Mouse (Mus musculus): ENCODE data around the gene Hypk. TPM values are rescaled to one million over a fixed set of nuclear protein-coding genes. Genes with fewer than 3 reads are reported as not detected.

Gene Hypk
- total RNA-seq, 2 experiments from 2014 or later: 106 to 117 TPM

GRCm38 (mm10) chr2:121501550-121501949 is 48.5 kb downstream of the Hypk start:
- ATAC-seq (replicated peaks; ENCODE audit: poor library complexity): peak; percentile 53

- peak; percentile 98 for ATAC-seq (replicated peaks; ENCODE audit: poor library complexity)
Measured at GRCm38 (mm10) chr2:121505942-121506882, 53.1 kb downstream of the Hypk start, which contains the start of the genes Mfap1a and Wdr76. Mfap1a (minus strand) TSS chr2:121506665. Wdr76 (plus strand) TSS chr2:121506723.

- no peak for ATAC-seq (replicated peaks; ENCODE audit: poor library complexity)
Measured at GRCm38 (mm10) chr2:121507173-121507950, 54.3 kb downstream of the Hypk start.

- no peak for ATAC-seq (replicated peaks; ENCODE audit: poor library complexity)
Measured at GRCm38 (mm10) chr2:121507951-121508330, 54.9 kb downstream of the Hypk start.

Other genes starting within 250 kb of the Hypk start
- 17.9 and 21.5 TPM in 2 replicates for gene Trp53bp1, start 181.9 kb upstream of the Hypk start, total RNA-seq (2015)
- 35.9 and 36.2 TPM in 2 replicates for gene Trp53bp1, start 181.9 kb upstream of the Hypk start, total RNA-seq (2017)
- 0.10 TPM in 1 of 2 replicates, not detected in the other for gene Map1a, start 163.7 kb upstream of the Hypk start, total RNA-seq (2015)
- gene Map1a, start 163.7 kb upstream of the Hypk start, total RNA-seq (2017): not detected in 2 replicates
- 4.5 and 4.6 TPM in 2 replicates for gene Ppip5k1, start 97.9 kb upstream of the Hypk start, total RNA-seq (2015)
- 8.3 and 11.3 TPM in 2 replicates for gene Ppip5k1, start 97.9 kb upstream of the Hypk start, total RNA-seq (2017)
- gene Ckmt1, start 95.6 kb upstream of the Hypk start, total RNA-seq (2015): not detected in 2 replicates
- not detected in 2 replicates for gene Ckmt1, start 95.6 kb upstream of the Hypk start, total RNA-seq (2017)
- gene Strc, start 66.1 kb upstream of the Hypk start, total RNA-seq (2015): not detected in 2 replicates
- not detected in 2 replicates for gene Strc, start 66.1 kb upstream of the Hypk start, total RNA-seq (2017)
- gene Pdia3, start 39.5 kb upstream of the Hypk start, total RNA-seq (2015): 499 and 555 TPM in 2 replicates
- 404 and 432 TPM in 2 replicates for gene Pdia3, start 39.5 kb upstream of the Hypk start, total RNA-seq (2017)
- 1.2 and 2.1 TPM in 2 replicates for gene Catsper2, start 39.5 kb upstream of the Hypk start, total RNA-seq (2015)
- 0.62 and 1.8 TPM in 2 replicates for gene Catsper2, start 39.5 kb upstream of the Hypk start, total RNA-seq (2017)
- gene Ell3, start 9.0 kb upstream of the Hypk start, total RNA-seq (2015): 0.39 and 0.42 TPM in 2 replicates
- not detected in 2 replicates for gene Ell3, start 9.0 kb upstream of the Hypk start, total RNA-seq (2017)
- 273 and 317 TPM in 2 replicates for gene Serf2, start 4.1 kb upstream of the Hypk start, total RNA-seq (2015)
- 230 and 255 TPM in 2 replicates for gene Serf2, start 4.1 kb upstream of the Hypk start, total RNA-seq (2017)
- not detected in 2 replicates for gene Serinc4, start 3.5 kb downstream of the Hypk start, total RNA-seq (2015)
- gene Serinc4, start 3.5 kb downstream of the Hypk start, total RNA-seq (2017): 0.74 and 1.5 TPM in 2 replicates
- 34.8 and 37.2 TPM in 2 replicates for gene Mfap1b, start 20.8 kb downstream of the Hypk start, total RNA-seq (2015)
- gene Mfap1b, start 20.8 kb downstream of the Hypk start, total RNA-seq (2017): 39.6 and 51.1 TPM in 2 replicates
- gene Mfap1a, start 53.4 kb downstream of the Hypk start, total RNA-seq (2015): 20.5 and 25.2 TPM in 2 replicates
- 33.5 and 39.0 TPM in 2 replicates for gene Mfap1a, start 53.4 kb downstream of the Hypk start, total RNA-seq (2017)
- gene Wdr76, start 53.4 kb downstream of the Hypk start, total RNA-seq (2015): 38.0 and 40.1 TPM in 2 replicates
- 38.9 and 39.1 TPM in 2 replicates for gene Wdr76, start 53.4 kb downstream of the Hypk start, total RNA-seq (2017)

Measured in megakaryocyte progenitor cell, adult 5-6 weeks (primary cell).